Mouse (Mus musculus) ES-E14 (cell line): Measurements from ENCODE around the gene Tmem14a.

Source experiments
- HCFC1 ChIP-seq: IDR thresholded peaks from 2 replicates; pipeline ENCODE4 v1.6.1; 2012; ENCODE audit warnings: low read length, inconsistent platforms, borderline replicate concordance; ENCODE audit not compliant: insufficient read depth
- MAFK ChIP-seq: IDR thresholded peaks from 2 replicates; pipeline ENCODE4 v1.6.1; 2014; ENCODE audit warnings: mild to moderate bottlenecking, low read depth, low read length, inconsistent platforms; ENCODE audit not compliant: insufficient read depth
- ZC3H11A ChIP-seq: IDR thresholded peaks from 2 replicates; pipeline ENCODE4 v1.6.1; 2012; ENCODE audit warnings: low read depth, mild to moderate bottlenecking, inconsistent platforms, low read length, borderline replicate concordance

- TF ChIP-seq HCFC1 (no peak), ZC3H11A (no peak), MAFK (no peak)
Observed at GRCm38 (mm10) chr1:21230376-21230775, 12.0 kb downstream of the Tmem14a start.
